Mouse (Mus musculus): ENCODE results near the gene Mfng.

Gene Mfng

GRCm38 (mm10) chr15:78773290-78773729, at the start of gene Mfng:
Gene Mfng, minus strand, starts transcription at chr15:78773475.
- peak; percentile 43 to 75 for DNase-seq (ENCODE audit: low spot score in 2 of 2)

GRCm38 (mm10) chr15:78816074-78816391, 42.8 kb upstream of the Mfng start:
- no peak for DNase-seq (ENCODE audit: low spot score in 2 of 2)

- DNase-seq (ENCODE audit: low spot score in 2 of 2): no peak
Measured at GRCm38 (mm10) chr15:78815314-78816073, 42.2 kb upstream of the Mfng start.

- no peak for DNase-seq (ENCODE audit: low spot score in 2 of 2)
Measured at GRCm38 (mm10) chr15:78813603-78814002, 40.3 kb upstream of the Mfng start.

- DNase-seq (ENCODE audit: low spot score in 2 of 2): no peak
Measured at GRCm38 (mm10) chr15:78810146-78810545, 36.9 kb upstream of the Mfng start.

- no peak for DNase-seq (ENCODE audit: low spot score in 2 of 2)
Measured at GRCm38 (mm10) chr15:78809739-78810138, 36.5 kb upstream of the Mfng start.

GRCm38 (mm10) chr15:78808980-78809379, 35.7 kb upstream of the Mfng start:
- no peak for DNase-seq (ENCODE audit: low spot score in 2 of 2)

- no peak for DNase-seq (ENCODE audit: low spot score in 2 of 2)
Measured at GRCm38 (mm10) chr15:78807141-78807540, 33.9 kb upstream of the Mfng start.

- DNase-seq (ENCODE audit: low spot score in 2 of 2): no peak
Measured at GRCm38 (mm10) chr15:78806614-78807013, 33.3 kb upstream of the Mfng start.

- no peak for DNase-seq (ENCODE audit: low spot score in 2 of 2)
Measured at GRCm38 (mm10) chr15:78805351-78805750, 32.1 kb upstream of the Mfng start.

GRCm38 (mm10) chr15:78804326-78804725, 31.1 kb upstream of the Mfng start:
- DNase-seq (ENCODE audit: low spot score in 2 of 2): no peak

- DNase-seq (ENCODE audit: low spot score in 2 of 2): no peak
Measured at GRCm38 (mm10) chr15:78803499-78803900, 30.2 kb upstream of the Mfng start.

- no peak for DNase-seq (ENCODE audit: low spot score in 2 of 2)
Measured at GRCm38 (mm10) chr15:78802776-78803391, 29.6 kb upstream of the Mfng start, which contains the start of gene Card10. Gene Card10, minus strand, starts transcription at chr15:78803042.

GRCm38 (mm10) chr15:78801971-78802741, 28.9 kb upstream of the Mfng start:
- no peak for DNase-seq (ENCODE audit: low spot score in 2 of 2)

- DNase-seq (ENCODE audit: low spot score in 2 of 2): no peak
Measured at GRCm38 (mm10) chr15:78801571-78801970, 28.3 kb upstream of the Mfng start.

- DNase-seq (ENCODE audit: low spot score in 2 of 2): peak in 1 of 2 experiments; percentile 65
Measured at GRCm38 (mm10) chr15:78799029-78799428, 25.8 kb upstream of the Mfng start.

GRCm38 (mm10) chr15:78797060-78797329, 23.7 kb upstream of the Mfng start:
- DNase-seq (ENCODE audit: low spot score in 2 of 2): no peak

- DNase-seq (ENCODE audit: low spot score in 2 of 2): peak in 1 of 2 experiments; percentile 77
Measured at GRCm38 (mm10) chr15:78796196-78797059, 23.2 kb upstream of the Mfng start.

- no peak for DNase-seq (ENCODE audit: low spot score in 2 of 2)
Measured at GRCm38 (mm10) chr15:78790990-78791389, 17.7 kb upstream of the Mfng start.

- DNase-seq (ENCODE audit: low spot score in 2 of 2): no peak
Measured at GRCm38 (mm10) chr15:78790451-78790850, 17.2 kb upstream of the Mfng start.

GRCm38 (mm10) chr15:78789721-78790323, 16.5 kb upstream of the Mfng start:
- DNase-seq (ENCODE audit: low spot score in 2 of 2): no peak
